Mouse (Mus musculus) embryonic stem cell, embryonic (primary cell): Measurements from ENCODE around the gene Tapt1.
"Not testable (repeated sequence)": the region's sequence is repeated elsewhere in the genome, so short reads cannot be mapped to it uniquely, and the experiment has no call there.

Experiments used
- CTCF ChIA-PET, 4 experiments: fragments of 300-600 bp in 2 of 4; fragments of 350-600 bp in 2 of 4; sonication (Branson Sonifier 250); formaldehyde crosslinking; loops; one replicate each; lab custom pipeline; 2022; ENCODE audit warnings: inconsistent platforms in 2 of 4; lab: Charles Lee
- POLR2A ChIA-PET, 4 experiments: fragments of 300-600 bp in 2 of 4; fragments of 350-600 bp in 2 of 4; sonication (Branson Sonifier 250); formaldehyde crosslinking; loops; one replicate each; lab custom pipeline; 2022; ENCODE audit warnings: antibody characterized with exemption in 4 of 4, inconsistent platforms in 1 of 4; lab: Charles Lee

Tapt1 gene

DNA sequence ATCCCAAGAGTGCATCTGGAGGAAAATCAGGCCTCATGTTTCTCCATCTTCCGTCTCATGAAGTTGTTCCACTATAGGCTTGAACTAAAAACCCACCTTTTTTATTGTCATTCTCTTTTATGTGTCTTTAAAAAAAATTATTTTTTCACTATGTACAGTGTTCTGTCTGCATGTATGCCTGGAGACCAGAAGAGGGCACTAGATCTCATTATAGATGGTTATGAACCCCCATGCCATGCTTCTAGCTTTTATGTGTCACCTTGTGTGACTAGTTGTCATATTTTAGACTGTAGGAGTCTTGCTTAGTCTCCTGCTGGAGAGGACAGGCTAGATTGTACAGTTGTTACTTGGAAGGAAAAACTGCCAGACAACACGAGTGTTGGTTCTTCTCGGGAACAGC lies 63.1 kb downstream of the Tapt1 start:
- ChIA-PET CTCF (interaction anchor here in 1 of 4 experiments (1.0 to 1.5 kb wide), 2 partner anchors 8 to 25 kb away, joined by 3 to 4 read pairs; no protein-coding TSS in a partner anchor), POLR2A (interaction anchor here in 1 of 4 experiments (0.5 kb wide), 1 partner anchor 673 kb away, joined by 3 read pairs; no protein-coding TSS in a partner anchor)

DNA sequence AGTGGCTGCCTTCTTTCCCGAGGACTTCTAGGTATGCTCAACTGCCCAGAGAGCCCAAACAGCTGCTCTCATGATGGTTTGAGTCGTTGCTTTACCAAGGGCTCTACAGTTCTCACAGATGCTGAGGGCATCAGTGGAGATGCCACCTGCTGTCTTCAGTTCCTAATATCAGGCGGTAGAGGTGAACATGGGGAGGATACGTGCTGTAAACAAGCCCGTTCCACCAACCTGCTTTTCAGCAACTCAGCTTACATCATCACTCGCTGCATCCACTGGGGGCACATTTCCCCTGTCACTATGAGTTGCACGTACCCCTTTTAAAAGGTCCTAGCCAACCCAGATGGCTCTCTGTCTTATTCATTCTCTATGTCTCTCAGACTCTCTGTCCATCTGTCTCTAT lies 63.6 kb downstream of the Tapt1 start:
- ChIA-PET POLR2A (no interaction called here), CTCF (interaction anchor here in 1 of 4 experiments (1.5 kb wide), 1 partner anchor 25 kb away, joined by 4 read pairs; no protein-coding TSS in a partner anchor)

DNA sequence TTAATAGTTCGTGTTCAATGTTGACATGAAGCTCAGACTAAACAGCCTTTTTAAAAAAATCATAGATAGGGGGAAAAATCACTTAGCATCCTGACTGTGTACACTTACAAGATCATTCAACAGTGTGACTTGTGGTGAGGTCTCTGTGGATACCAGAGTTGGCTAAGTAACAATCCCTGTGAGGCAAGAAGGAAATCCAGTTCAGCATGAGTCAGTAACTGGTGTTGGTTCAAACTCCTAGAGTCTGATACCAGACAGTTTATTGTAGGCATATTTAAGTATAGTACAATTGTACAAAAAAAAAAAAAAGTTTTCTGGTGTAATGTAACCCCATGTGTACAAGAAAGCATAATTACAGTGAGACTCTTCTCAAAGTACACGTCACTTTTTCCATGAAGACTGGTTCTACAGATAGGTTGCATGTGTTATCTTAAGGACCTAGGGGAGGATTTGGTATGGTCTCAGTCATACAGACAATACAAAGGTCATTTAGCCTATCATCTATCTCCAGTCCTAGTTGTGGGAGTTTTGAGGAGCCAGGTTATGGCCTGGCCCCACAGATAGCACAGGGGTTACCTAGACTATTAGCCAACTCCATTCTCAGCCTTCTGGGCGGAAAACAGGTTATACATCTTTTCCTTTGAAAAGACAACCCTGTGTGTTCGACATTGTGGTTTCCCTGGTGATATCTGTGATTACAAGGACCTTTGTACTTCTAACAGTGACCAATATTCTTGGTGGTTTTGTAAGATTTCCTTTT lies 66.6 kb downstream of the Tapt1 start:
- ChIA-PET CTCF (interaction anchor here in 1 of 4 experiments (1.0 kb wide), 1 partner anchor 9 kb away, joined by 4 read pairs; no protein-coding TSS in a partner anchor), POLR2A (interaction anchor here in 1 of 4 experiments (2.1 kb wide), 1 partner anchor 11 kb away, joined by 4 read pairs; no protein-coding TSS in a partner anchor)

DNA sequence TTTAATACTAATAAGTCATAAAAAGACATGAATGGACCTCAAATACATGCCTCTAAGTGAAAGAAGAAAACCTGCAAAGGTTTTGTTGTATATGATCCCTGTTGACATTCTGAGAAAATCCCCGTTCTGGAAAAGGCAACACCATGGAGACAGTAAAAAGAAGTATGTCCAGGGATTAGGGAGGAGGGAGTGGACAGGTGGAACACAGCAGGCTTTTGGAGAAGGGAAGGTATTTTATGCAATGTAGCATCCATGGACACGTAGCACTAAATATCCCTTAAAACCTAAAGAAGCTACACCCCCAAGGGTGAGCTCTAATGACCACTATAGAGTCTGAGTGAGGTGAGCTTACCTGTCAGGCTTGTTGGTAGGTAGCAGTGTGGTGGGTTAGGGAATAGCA lies 67.2 kb downstream of the Tapt1 start:
- CTCF ChIA-PET, result interaction anchor here in 1 of 4 experiments (1.0 kb wide), 1 partner anchor 8 kb away, joined by 4 read pairs; no protein-coding TSS in a partner anchor
- POLR2A ChIA-PET, result no interaction called here

DNA sequence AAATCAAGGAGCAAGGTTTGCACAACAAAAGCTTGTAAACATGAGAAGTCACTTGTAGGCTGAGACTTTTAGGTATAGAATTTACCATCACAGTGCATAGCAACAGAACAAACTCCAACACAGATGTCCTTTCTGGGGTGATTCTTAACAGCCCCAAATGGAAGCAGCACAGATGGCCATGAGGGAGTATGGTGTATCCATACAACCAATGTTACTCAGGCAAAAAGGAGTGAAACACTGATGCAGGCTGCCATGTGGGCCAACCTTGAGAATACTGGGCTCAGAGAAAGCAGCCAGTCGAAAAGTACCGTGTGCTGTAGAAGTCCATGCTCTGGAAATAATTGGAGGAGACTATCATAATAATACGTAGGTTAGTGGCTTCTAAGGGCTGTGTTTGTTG lies 68.0 kb downstream of the Tapt1 start:
- ChIA-PET POLR2A (no interaction called here), CTCF (no interaction called here)

DNA sequence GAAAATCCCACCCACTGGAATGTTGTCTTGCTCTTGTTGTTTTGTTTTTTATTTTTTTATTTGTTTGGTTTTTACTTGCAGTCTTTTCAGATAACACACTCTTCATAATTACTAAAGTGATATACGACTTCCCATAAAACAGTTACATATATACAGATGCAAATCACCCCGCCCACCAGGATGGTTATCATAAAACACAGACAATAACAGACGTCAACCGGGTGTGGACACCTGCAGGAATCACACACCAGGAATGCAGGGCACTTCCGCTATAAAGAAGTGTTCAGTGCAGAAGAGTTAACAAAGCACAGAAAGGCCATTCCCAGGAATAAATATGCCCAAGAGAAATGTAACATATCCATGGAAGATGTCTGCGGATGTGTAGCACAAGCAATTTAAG lies 68.7 kb downstream of the Tapt1 start:
- ChIA-PET CTCF (no interaction called here), POLR2A (interaction anchor here in 1 of 4 experiments (1.1 to 1.7 kb wide), 2 partner anchors 9 to 11 kb away, joined by 3 to 5 read pairs; no protein-coding TSS in a partner anchor)

DNA sequence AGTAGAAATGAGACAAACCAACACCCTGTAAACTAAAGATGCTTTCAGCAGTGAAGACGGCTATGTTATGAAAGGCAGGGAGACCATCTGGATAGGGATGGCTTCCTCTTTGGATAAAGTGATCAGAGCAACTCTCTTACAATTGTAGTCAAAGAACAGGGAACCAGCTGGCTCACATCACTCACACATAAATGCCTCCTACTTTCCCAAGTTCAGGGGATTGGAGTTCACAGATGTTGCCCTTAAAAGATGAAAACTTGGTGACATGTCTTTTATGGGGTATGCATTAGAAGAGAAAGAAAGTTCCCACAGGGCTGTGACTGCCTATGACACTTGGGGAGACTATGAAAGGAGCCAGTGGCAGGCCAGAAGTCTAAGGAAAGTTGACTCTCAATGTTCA lies 73.4 kb downstream of the Tapt1 start:
- CTCF ChIA-PET, result interaction anchor here in 1 of 4 experiments (0.7 kb wide), 1 partner anchor 49 kb away, joined by 3 read pairs; no protein-coding TSS in a partner anchor
- POLR2A ChIA-PET, result no interaction called here

DNA sequence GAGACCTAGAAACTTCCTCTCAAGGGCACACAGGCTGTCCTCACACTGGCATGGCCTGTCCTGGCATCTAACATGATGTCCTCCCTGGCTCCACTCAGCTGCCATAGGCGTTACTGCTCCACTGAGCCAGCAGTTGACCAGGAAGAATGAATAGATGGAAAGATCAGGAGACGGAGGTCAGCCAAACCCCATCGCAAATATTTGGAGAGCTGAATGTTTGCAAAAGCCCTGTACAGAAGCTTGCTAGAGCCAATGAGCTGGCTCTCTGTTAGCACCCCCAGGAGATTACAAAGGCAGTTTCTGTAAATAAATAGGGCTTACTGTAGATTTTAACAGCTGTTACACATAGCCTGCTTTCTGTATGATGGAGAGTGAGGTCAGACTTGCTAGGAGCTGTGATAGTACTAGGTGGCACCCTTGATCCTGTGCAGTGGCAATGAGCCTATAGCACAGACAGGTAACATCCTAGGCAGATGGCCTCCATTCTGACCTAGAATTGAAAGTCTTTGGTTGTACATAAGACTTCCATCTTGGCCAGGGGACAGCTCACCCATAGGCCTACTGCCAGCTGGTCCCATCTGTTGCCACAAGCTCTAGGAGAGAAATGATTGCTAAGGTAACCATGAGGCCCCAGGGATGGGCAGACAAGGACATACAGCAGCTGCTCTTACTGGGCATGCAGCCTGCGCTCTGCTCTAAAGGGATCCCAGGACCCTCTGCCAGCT lies 74.9 kb downstream of the Tapt1 start:
- ChIA-PET POLR2A (interaction anchor here in 1 of 4 experiments (0.7 to 1.0 kb wide), 2 partner anchors 51 to 81 kb away, joined by 3 to 4 read pairs; no protein-coding TSS in a partner anchor), CTCF (interaction anchor here in 2 of 4 experiments (0.7 to 1.2 kb wide), 3 partner anchors 8 to 265 kb away, joined by 3 to 4 read pairs (median 3); no protein-coding TSS in a partner anchor)

DNA sequence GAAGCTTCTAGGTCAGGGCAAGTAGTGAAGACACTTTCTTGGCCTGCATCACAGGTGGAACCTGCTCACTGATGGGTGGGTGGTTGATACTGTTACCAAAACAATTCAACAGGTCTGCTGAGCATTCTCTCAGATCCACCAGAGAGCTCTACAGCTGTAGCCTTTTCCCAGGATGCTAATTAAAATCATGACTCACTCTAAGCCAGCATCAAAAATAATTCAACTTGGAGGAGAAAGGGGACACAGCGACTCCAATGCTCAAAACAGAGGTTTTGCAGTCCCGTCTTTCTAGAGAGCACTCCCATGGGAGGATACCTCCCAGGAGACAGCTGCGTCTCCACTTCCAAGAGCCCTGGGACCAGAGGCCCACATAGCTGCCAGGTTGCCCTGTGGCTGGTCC lies 78.7 kb downstream of the Tapt1 start:
- POLR2A ChIA-PET, result interaction anchor here in 1 of 4 experiments (1.1 kb wide), 1 partner anchor 340 kb away, joined by 4 read pairs; no protein-coding TSS in a partner anchor
- CTCF ChIA-PET, result no interaction called here

DNA sequence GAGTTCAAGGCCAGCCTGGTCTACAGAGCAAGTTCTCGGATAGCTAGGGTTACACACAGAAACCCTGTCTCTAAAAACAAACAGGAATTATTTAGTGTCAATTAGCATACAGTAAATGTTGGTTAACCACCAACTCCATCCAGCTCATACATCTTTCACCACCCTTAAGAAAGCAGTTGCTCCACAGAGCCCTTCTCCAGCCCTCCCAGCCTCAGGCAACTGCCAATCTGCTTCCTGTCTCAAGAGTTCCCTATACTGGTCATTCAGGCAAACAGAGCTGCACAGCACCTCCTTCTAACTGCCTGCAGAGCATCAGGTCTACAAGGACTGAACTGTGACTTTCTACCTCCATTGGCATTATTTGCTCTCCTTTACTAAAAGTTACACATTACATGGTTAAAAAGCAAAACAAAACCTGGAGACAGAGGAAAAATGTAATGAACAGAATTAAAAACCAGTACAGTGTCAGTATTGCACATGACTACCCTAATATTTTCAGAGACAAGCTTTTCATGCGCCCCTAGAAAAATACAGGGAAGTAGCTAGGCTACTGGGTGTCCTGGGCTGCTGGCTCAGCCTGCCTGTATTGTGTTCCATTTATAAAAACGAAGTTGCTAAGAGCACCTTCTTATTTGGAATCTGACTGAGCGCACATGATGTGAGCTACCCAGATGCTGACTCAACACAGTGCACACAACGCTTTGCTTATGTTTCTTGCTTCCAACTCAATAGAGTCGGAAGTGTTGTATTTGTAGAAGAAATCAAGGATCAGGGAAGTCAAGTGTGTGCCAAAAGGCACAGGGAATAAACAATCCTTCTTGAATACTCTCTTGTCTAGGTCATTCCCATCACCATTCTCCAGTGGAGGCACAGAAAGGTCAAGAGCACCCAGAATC lies 79.7 kb downstream of the Tapt1 start:
- POLR2A ChIA-PET, result interaction anchor here in 1 of 4 experiments (1.1 to 1.4 kb wide), 2 partner anchors 9 to 11 kb away, joined by 3 to 4 read pairs; no protein-coding TSS in a partner anchor
- CTCF ChIA-PET, result no interaction called here

DNA sequence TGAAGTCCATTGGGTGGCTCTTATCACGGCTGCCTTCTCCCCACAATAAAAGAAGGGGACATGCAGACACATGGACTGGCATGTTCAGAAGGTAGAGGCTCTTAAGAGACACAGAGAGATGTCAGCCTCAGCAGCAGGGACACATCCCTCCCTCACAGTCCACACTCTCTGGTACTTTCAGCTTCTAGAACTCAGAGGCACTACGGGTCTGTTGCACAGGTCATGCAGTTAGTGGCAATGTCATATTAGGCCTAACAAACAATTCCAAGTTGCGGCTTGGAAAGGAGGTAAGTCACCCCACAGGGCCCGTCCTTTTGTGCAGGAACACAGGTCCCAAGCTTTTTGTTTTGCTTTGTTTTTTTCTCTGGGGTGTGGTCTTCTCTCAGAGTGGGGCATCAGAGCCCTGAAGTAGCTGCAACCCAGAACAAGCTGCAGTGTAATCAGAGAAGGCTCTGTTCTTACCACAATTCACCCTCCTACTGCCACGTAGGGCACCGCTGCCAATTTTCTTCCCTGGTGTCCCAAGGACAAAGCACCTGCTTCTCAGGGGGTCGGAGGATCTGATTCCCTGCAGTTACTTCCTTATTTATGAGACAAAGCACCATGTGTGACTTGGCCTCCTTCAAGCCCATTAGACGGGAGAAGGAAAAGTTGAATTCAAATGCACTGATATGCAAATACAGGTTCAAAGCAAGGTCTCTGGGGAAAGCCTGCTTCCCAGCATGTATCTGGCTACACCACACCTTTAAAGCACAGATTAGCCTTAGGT lies 82.8 kb downstream of the Tapt1 start:
- ChIA-PET CTCF (interaction anchor here in 1 of 4 experiments (0.7 kb wide), 2 partner anchors 11 to 1185 kb away, joined by 3 to 4 read pairs; no protein-coding TSS in a partner anchor), POLR2A (interaction anchor here in 3 of 4 experiments (0.6 to 3.3 kb wide), 6 partner anchors 10 to 1307 kb away, joined by 3 to 24 read pairs (median 5); partner anchors contain the start of gene Qdpr (in 1 of the 3))

DNA sequence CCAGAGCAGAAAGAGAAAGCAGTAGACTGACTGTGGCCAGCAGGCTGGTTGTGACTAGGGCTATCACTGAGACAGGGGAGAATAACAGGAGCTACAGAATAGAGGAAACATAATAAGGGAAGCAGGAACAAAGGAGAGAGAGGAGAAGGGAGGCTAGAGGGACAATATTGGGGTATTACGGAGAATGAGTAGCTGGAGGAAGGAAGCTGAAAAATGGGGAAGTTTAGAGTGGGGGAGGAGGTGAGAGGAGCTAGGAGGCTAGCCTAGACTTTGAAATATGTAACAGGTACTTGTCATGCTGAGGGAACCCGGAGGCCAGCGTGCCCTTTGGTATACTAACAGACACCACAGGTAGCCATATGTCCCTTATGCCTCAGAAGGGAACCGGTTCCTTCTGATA lies 98.9 kb downstream of the Tapt1 start:
- POLR2A ChIA-PET, result interaction anchor here in 2 of 4 experiments (0.5 to 0.6 kb wide), 2 partner anchors 75 to 163 kb away, joined by 5 read pairs; no protein-coding TSS in a partner anchor
- CTCF ChIA-PET, result no interaction called here

DNA sequence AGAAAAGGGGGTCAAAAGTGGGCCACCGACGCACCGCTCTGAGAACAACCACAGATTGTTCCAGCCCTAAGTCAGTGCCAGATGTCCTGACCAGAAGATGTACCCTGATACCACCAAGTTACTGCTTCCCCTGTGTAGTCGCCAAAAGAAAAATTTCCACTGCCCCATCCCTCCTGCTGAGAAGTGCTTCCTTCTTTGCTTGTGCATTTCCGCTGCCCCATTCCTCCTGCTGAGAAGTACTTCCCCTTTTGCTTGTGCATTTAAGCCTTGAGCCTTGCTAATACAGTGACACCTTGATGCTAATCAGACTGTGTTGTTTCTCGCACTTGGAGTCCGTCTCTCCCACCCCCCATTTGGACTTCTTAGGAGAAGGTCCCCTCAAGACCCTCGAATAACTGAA lies 99.9 kb downstream of the Tapt1 start:
- POLR2A ChIA-PET, CTCF ChIA-PET: not testable (repeated sequence)
